Mouse (Mus musculus) mesoderm, embryonic 11.5 days (tissue): ENCODE results near the gene Ntrk1.

Source experiments
- DNase-seq: peaks from one replicate; pipeline ENCODE4 v3.0.0-alpha.2; 2012; ENCODE audit warnings: low read depth, low spot score

Ntrk1 gene

GRCm38 (mm10) chr3:87753829-87754228 is 41.1 kb downstream of the Ntrk1 start:
- no peak for DNase-seq

- DNase-seq = no peak
Measured at GRCm38 (mm10) chr3:87752567-87752966, 42.4 kb downstream of the Ntrk1 start.

GRCm38 (mm10) chr3:87749977-87750376 is 45.0 kb downstream of the Ntrk1 start:
- DNase-seq = no peak

- DNase-seq = peak; percentile 40
Measured at GRCm38 (mm10) chr3:87749036-87749435, 45.9 kb downstream of the Ntrk1 start.

GRCm38 (mm10) chr3:87748431-87748830 is 46.5 kb downstream of the Ntrk1 start, which contains the start of gene Lrrc71:
Lrrc71 (minus strand) TSS chr3:87748625.
- DNase-seq = no peak

- DNase-seq = peak; percentile 36
Measured at GRCm38 (mm10) chr3:87745036-87745659, 49.8 kb downstream of the Ntrk1 start.

- no peak for DNase-seq
Measured at GRCm38 (mm10) chr3:87743927-87744326, 51.0 kb downstream of the Ntrk1 start.

GRCm38 (mm10) chr3:87742735-87743134 is 52.2 kb downstream of the Ntrk1 start:
- DNase-seq = no peak

GRCm38 (mm10) chr3:87742013-87742412 is 52.9 kb downstream of the Ntrk1 start:
- DNase-seq = no peak

GRCm38 (mm10) chr3:87738906-87739305 is 56.1 kb downstream of the Ntrk1 start:
- no peak for DNase-seq

- no peak for DNase-seq
Measured at GRCm38 (mm10) chr3:87735335-87735734, 59.6 kb downstream of the Ntrk1 start.

- no peak for DNase-seq
Measured at GRCm38 (mm10) chr3:87733984-87734761, 60.8 kb downstream of the Ntrk1 start.

GRCm38 (mm10) chr3:87733098-87733497 is 61.9 kb downstream of the Ntrk1 start:
- no peak for DNase-seq

- DNase-seq = no peak
Measured at GRCm38 (mm10) chr3:87728696-87729095, 66.3 kb downstream of the Ntrk1 start.
